8 mouse cellular contexts compared by ENCODE assay signal in genomic region chr2:162931674-162932650, GRCm38 (mm10). TPM values are rescaled to one million over a fixed set of nuclear protein-coding genes. Genes with fewer than 3 reads are reported as not detected.
A peak's percentile ranks its signal among the peaks of the same experiment; 100 is the strongest.
DNase-seq lines count a peak whose midpoint lies in the region; ATAC-seq and TF ChIP-seq lines count a peak whose summit lies in the region.

No protein-coding gene starts in this region.

- no peak for TF ChIP-seq POLR2A in bone marrow, adult 2 months (IDR thresholded peaks at IDR 0.05; ENCODE audit: borderline replicate concordance, control insufficient read depth, low read depth, low read length)
- 0 out of 2 replicates have a peak, but pooled peaks have one; percentile 38 for TF ChIP-seq POLR2A in embryonic fibroblast, embryonic 13.5 days (IDR thresholded peaks at IDR 0.05; ENCODE audit: low read depth, low read length)
- peak; percentile 43 for TF ChIP-seq POLR2A in myocyte (IDR thresholded peaks at IDR 0.05; ENCODE audit: insufficient read length, low read depth)

- peak; percentile 91 for DNase-seq in heart, embryonic 10.5 days (ENCODE audit: low spot score)
- DNase-seq in spleen, postnatal 36 days (ENCODE audit: low spot score in 2 of 2), result peak; percentile 44 to 66

- H3K79me2 ChIP-seq in C2C12 (ENCODE audit: control insufficient read depth, insufficient read depth) (peaks cover 56% of the 10 kb centered on the region), myocyte (ENCODE audit: control insufficient read depth, insufficient read depth) (peaks cover 24% of the 10 kb centered on the region)

- H3K27me3 ChIP-seq in C2C12 (ENCODE audit: control insufficient read depth, insufficient read depth, insufficient read length) (no peaks in the 10 kb centered on the region), myocyte (ENCODE audit: control insufficient read depth, insufficient read depth, insufficient read length) (no peaks in the 10 kb centered on the region)
- H3K27me3 ChIP-seq in heart, embryonic 10.5 days (ENCODE audit: insufficient read depth, poor library complexity, severe bottlenecking), result no peaks in the 10 kb centered on the region
- H3K27me3 ChIP-seq in kidney, embryonic 14.5 days (ENCODE audit: control insufficient read depth, insufficient read depth, low read length), result peaks cover 3% of the 10 kb centered on the region; the same call in 1 of the 2 replicates
- no peaks in the 10 kb centered on the region for H3K27me3 ChIP-seq in liver, embryonic 12.5 days (replicated peaks)

- peaks cover 2% of the 10 kb centered on the region; the same call in 1 of the 2 replicates for H3K4me1 ChIP-seq in bone marrow, adult 2 months (ENCODE audit: control insufficient read depth, insufficient read depth, low read length)
- peaks cover 2% of the 10 kb centered on the region for H3K4me1 ChIP-seq in embryonic fibroblast, embryonic 13.5 days (ENCODE audit: control insufficient read depth, insufficient read depth, low read length)
- H3K4me1 ChIP-seq in heart, embryonic 10.5 days, result peaks cover 3% of the 10 kb centered on the region; the same call in 1 of the 2 replicates
- H3K4me1 ChIP-seq in kidney, embryonic 14.5 days (ENCODE audit: control insufficient read depth, insufficient read depth, low read length), result peaks cover 14% of the 10 kb centered on the region
- peaks cover 41% of the 10 kb centered on the region for H3K4me1 ChIP-seq in liver, embryonic 12.5 days

- H3K9me3 ChIP-seq in heart, embryonic 10.5 days, result no peaks in the 10 kb centered on the region
- H3K9me3 ChIP-seq in kidney, embryonic 14.5 days (ENCODE audit: control insufficient read depth, low read length), result no peaks in the 10 kb centered on the region
- H3K9me3 ChIP-seq in liver, embryonic 12.5 days (replicated peaks), result no peaks in the 10 kb centered on the region

- peak overlapping the region; percentile 69 for H3K4me2 ChIP-seq in kidney, embryonic 14.5 days (replicated peaks; ENCODE audit: low read depth, low read length)
- peak overlapping the region; percentile 88 for H3K4me2 ChIP-seq in liver, embryonic 12.5 days
- peak overlapping the region; percentile 96 for H3K4me2 ChIP-seq in myocyte (ENCODE audit: low read depth)

- peak overlapping the region; percentile 99 for H3K27ac ChIP-seq in bone marrow, adult 2 months (ENCODE audit: control insufficient read depth, insufficient read depth, low read depth, low read length, poor library complexity)
- H3K27ac ChIP-seq in embryonic fibroblast, embryonic 13.5 days (ENCODE audit: insufficient read depth, low read length), result peak overlapping the region; percentile 87
- peak overlapping the region; percentile 100 for H3K27ac ChIP-seq in heart, embryonic 10.5 days
- H3K27ac ChIP-seq in kidney, embryonic 14.5 days (ENCODE audit: low read depth, low read length), result peak overlapping the region; percentile 98
- peak overlapping the region; percentile 90 for H3K27ac ChIP-seq in liver, embryonic 12.5 days

- H3K36me3 ChIP-seq in C2C12 (ENCODE audit: control insufficient read depth, insufficient read depth) (peaks cover 46% of the 10 kb centered on the region), myocyte (ENCODE audit: control insufficient read depth, insufficient read depth) (peaks cover 44% of the 10 kb centered on the region)
- H3K36me3 ChIP-seq in heart, embryonic 10.5 days, result peaks cover 44% of the 10 kb centered on the region
- peaks cover 43% of the 10 kb centered on the region for H3K36me3 ChIP-seq in kidney, embryonic 14.5 days (ENCODE audit: control insufficient read depth, insufficient read depth, low read length)
- peaks cover 46% of the 10 kb centered on the region for H3K36me3 ChIP-seq in liver, embryonic 12.5 days

- H3ac ChIP-seq in C2C12 (ENCODE audit: control insufficient read depth, insufficient read length, low read depth), result peak overlapping the region; percentile 97
- H3ac ChIP-seq in myocyte (ENCODE audit: control insufficient read depth, insufficient read length), result peak overlapping the region; percentile 89

- H3K9ac ChIP-seq in kidney, embryonic 14.5 days (ENCODE audit: low read depth, low read length), result peak overlapping the region; percentile 100
- peak overlapping the region; percentile 97 for H3K9ac ChIP-seq in liver, embryonic 12.5 days

- peak overlapping the region; percentile 95 for H3K4me3 ChIP-seq in C2C12 (ENCODE audit: insufficient read depth, poor library complexity, severe bottlenecking)
- H3K4me3 ChIP-seq in bone marrow, adult 2 months (replicated peaks; ENCODE audit: control insufficient read depth, low read depth, low read length), result peak overlapping the region; percentile 99
- H3K4me3 ChIP-seq in embryonic fibroblast, embryonic 13.5 days (ENCODE audit: insufficient read depth, low read length), result peak overlapping the region; percentile 95
- peak overlapping the region; percentile 99 for H3K4me3 ChIP-seq in heart, embryonic 10.5 days
- H3K4me3 ChIP-seq in kidney, embryonic 14.5 days (ENCODE audit: low read length), result peak overlapping the region; percentile 98
- H3K4me3 ChIP-seq in liver, embryonic 12.5 days, result peak overlapping the region; percentile 88
- peak overlapping the region; percentile 75 for H3K4me3 ChIP-seq in myocyte

- WGBS in bone marrow, adult 2 months, result under 1% methylated on average over 101 of the region's 103 CpGs
- WGBS in heart, embryonic 10.5 days, result under 1% methylated on average over 66 of the region's 103 CpGs
- WGBS in kidney, embryonic 14.5 days, result 0% methylated on average over 53 of the region's 103 CpGs
- WGBS in liver, embryonic 12.5 days (ENCODE audit: insufficient replicate concordance), result under 1% methylated on average over 91 of the region's 103 CpGs

- no peak for TF ChIP-seq CTCF in C2C12 (IDR thresholded peaks at IDR 0.05; ENCODE audit: control insufficient read depth, insufficient read depth, insufficient read length)
- no peak for TF ChIP-seq CTCF in bone marrow, adult 2 months (IDR thresholded peaks at IDR 0.05; ENCODE audit: control insufficient read depth, insufficient read depth, low read length)
- no peak for TF ChIP-seq CTCF in embryonic fibroblast, embryonic 13.5 days (IDR thresholded peaks at IDR 0.05; ENCODE audit: borderline replicate concordance, insufficient read depth, low read length)

- peaks cover 34% of the 10 kb centered on the region for H3K79me3 ChIP-seq in C2C12 (ENCODE audit: low read depth)

- ATAC-seq in kidney, embryonic 14.5 days (ENCODE audit: low FRiP score, low TSS enrichment), result peak; percentile 44
- ATAC-seq in liver, embryonic 12.5 days, result peak; percentile 61

TF ChIP-seq in C2C12, 6 proteins besides CTCF, POLR2A, EP300 and RAD21:
- TF ChIP-seq USF1 (IDR thresholded peaks at IDR 0.05; ENCODE audit: low read depth), result no peak
- TF ChIP-seq MAX (IDR thresholded peaks at IDR 0.05), result peak; percentile 67
- no peak for TF ChIP-seq CEBPB (IDR thresholded peaks at IDR 0.05; ENCODE audit: low read depth)
- no peak for TF ChIP-seq FOSL1 (IDR thresholded peaks at IDR 0.05; ENCODE audit: insufficient read depth, low read length, poor library complexity, severe bottlenecking)
TF ChIP-seq in C2C12: peak in this region for 1.

TF ChIP-seq in myocyte, 11 proteins besides CTCF, POLR2A, EP300 and RAD21:
- peak in 1 of 3 experiments; percentile 0 for TF ChIP-seq MYOG (IDR thresholded peaks at IDR 0.05; ENCODE audit: control insufficient read depth in 1 of 3, insufficient read depth in 1 of 3, insufficient read length in 2 of 3, low read depth in 2 of 3)
- TF ChIP-seq REST (IDR thresholded peaks at IDR 0.05; ENCODE audit: insufficient read depth, insufficient read length), result no peak
- peak; percentile 22 for TF ChIP-seq POLR2AphosphoS2 (IDR thresholded peaks at IDR 0.05; ENCODE audit: insufficient read length, low read depth)
- no peak for TF ChIP-seq E2F4 (IDR thresholded peaks at IDR 0.05; ENCODE audit: insufficient read depth)
- no peak for TF ChIP-seq TCF3 (IDR thresholded peaks at IDR 0.05; ENCODE audit: insufficient read length, low read depth)
- no peak for TF ChIP-seq USF1 (IDR thresholded peaks at IDR 0.05; ENCODE audit: low read depth)
- no peak for TF ChIP-seq CEBPB (IDR thresholded peaks at IDR 0.05; ENCODE audit: insufficient read depth, poor library complexity, severe bottlenecking)

RNA-seq across cellular contexts. Expression of gene Srsf6, which starts 0.6 kb away (rescaled TPM):
- polyA plus RNA-seq in C2C12 (2012; fragmentation: generic; extraction: Trizol) (119 TPM), myocyte (2012; fragmentation: generic; extraction: Trizol) (61.5 TPM)
- polyA plus RNA-seq in bone marrow, adult 2 months (2011; ENCODE audit: insufficient read depth, insufficient read length, low replicate concordance, missing spikeins), result 156 and 163 TPM in 2 replicates
- 198 and 232 TPM in 2 replicates for polyA plus RNA-seq in embryonic fibroblast, embryonic 13.5 days (2011; ENCODE audit: insufficient read length, low read depth, missing spikeins)
- 179 and 208 TPM in 2 replicates for polyA plus RNA-seq in heart, embryonic 10.5 days (2016; fragmentation: Nextera tagmentation; extraction: Ambion mirVana)
- polyA plus RNA-seq in kidney, embryonic 14.5 days (2014; fragmentation: Nextera tagmentation; extraction: Ambion mirVana), result 215 and 243 TPM in 2 replicates
- 168 and 174 TPM in 2 replicates for polyA plus RNA-seq in liver, embryonic 12.5 days (2016; fragmentation: Nextera tagmentation; extraction: Ambion mirVana)

RNA-seq across cellular contexts. Expression of gene L3mbtl1, which starts 11.3 kb away (rescaled TPM):
- polyA plus RNA-seq in C2C12 (2012; fragmentation: generic; extraction: Trizol) (0.01 TPM), myocyte (2012; fragmentation: generic; extraction: Trizol) (not detected)
- polyA plus RNA-seq in bone marrow, adult 2 months (2011; ENCODE audit: insufficient read depth, insufficient read length, low replicate concordance, missing spikeins), result 0.47 and 0.52 TPM in 2 replicates
- 0.23 and 0.51 TPM in 2 replicates for polyA plus RNA-seq in embryonic fibroblast, embryonic 13.5 days (2011; ENCODE audit: insufficient read length, low read depth, missing spikeins)
- polyA plus RNA-seq in heart, embryonic 10.5 days (2016; fragmentation: Nextera tagmentation; extraction: Ambion mirVana), result 0.07 and 0.15 TPM in 2 replicates
- 0.07 TPM in 1 of 2 replicates, not detected in the other for polyA plus RNA-seq in kidney, embryonic 14.5 days (2014; fragmentation: Nextera tagmentation; extraction: Ambion mirVana)
- polyA plus RNA-seq in liver, embryonic 12.5 days (2016; fragmentation: Nextera tagmentation; extraction: Ambion mirVana), result 0.06 and 0.08 TPM in 2 replicates

RNA-seq across cellular contexts. Expression of gene Sgk2, which starts 55.2 kb away (rescaled TPM):
- 0.07 TPM for polyA plus RNA-seq in C2C12 (2012; fragmentation: generic; extraction: Trizol)
- polyA plus RNA-seq in bone marrow, adult 2 months (2011; ENCODE audit: insufficient read depth, insufficient read length, low replicate concordance, missing spikeins), result 0.49 and 1.1 TPM in 2 replicates
- polyA plus RNA-seq in embryonic fibroblast, embryonic 13.5 days (2011; ENCODE audit: insufficient read length, low read depth, missing spikeins), result not detected in 2 replicates
- polyA plus RNA-seq in heart, embryonic 10.5 days (2016; fragmentation: Nextera tagmentation; extraction: Ambion mirVana), result 0.28 TPM in 1 of 2 replicates, not detected in the other
- 0.97 and 2.5 TPM in 2 replicates for polyA plus RNA-seq in kidney, embryonic 14.5 days (2014; fragmentation: Nextera tagmentation; extraction: Ambion mirVana)
- polyA plus RNA-seq in liver, embryonic 12.5 days (2016; fragmentation: Nextera tagmentation; extraction: Ambion mirVana), result 2.7 and 3.0 TPM in 2 replicates
- polyA plus RNA-seq in myocyte (2012; fragmentation: generic; extraction: Trizol), result not detected

Comparison
In these comparisons a context has a peak if more than half of its experiments do, and no peak if none do; other contexts are left out.
1. Peak in every context shown above with its lines: DNase-seq, ATAC-seq, H3K4me3 ChIP-seq and H3K27ac ChIP-seq.